Mouse (Mus musculus) lung, postnatal 0 days (tissue): ENCODE results near the gene Txnrd3.

ENCODE experiments used
- CTCF ChIP-seq: IDR thresholded peaks from 2 replicates; pipeline ENCODE4 v1.5.1; 2016; ENCODE audit warnings: antibody characterized with exemption, mild to moderate bottlenecking
- EP300 ChIP-seq: IDR thresholded peaks from 2 replicates; pipeline ENCODE4 v1.6.1; 2016; ENCODE audit warnings: antibody characterized with exemption, mild to moderate bottlenecking, control low read depth

GRCm38 (mm10) chr6:89613336-89614106, 30.3 kb upstream of the Txnrd3 start:
- TF ChIP-seq CTCF (no peak), EP300 (no peak)
